Mouse (Mus musculus): ENCODE measurements at regions not wholly inside any gene's neighbourhood (a gene's known extent, or its start where the extent isn't known, plus 50 kb on each side); places are given as distances from the start of the nearest gene placed in this dataset.

- Histone ChIP-seq H3K27me3 (ENCODE audit: control insufficient read depth, insufficient read depth, low read length) (no peaks in the 10 kb centered on the region), H3K4me1 (replicated peaks; ENCODE audit: control insufficient read depth in 2 of 2, insufficient read depth in 2 of 2, low read length in 1 of 2) (no peaks in the 10 kb centered on the region), H3K9ac (replicated peaks) (no peak overlapping the region), H3K4me3 (ENCODE audit: insufficient read depth in 1 of 2, low read depth in 2 of 2, low read length in 2 of 2) (no peak overlapping the region), H3K4me2 (ENCODE audit: low read depth) (no peak overlapping the region), H3K9me3 (ENCODE audit: control insufficient read depth, low read length) (no peaks in the 10 kb centered on the region), H3K36me3 (replicated peaks; ENCODE audit: control insufficient read depth, insufficient read depth, low read depth) (no peaks in the 10 kb centered on the region), H3K27ac (no peak overlapping the region)
- 66% methylated on average over 2 of the region's 2 CpGs for WGBS (ENCODE audit: insufficient replicate concordance)
- TF ChIP-seq CTCF (IDR thresholded peaks at IDR 0.05; ENCODE audit: low read depth) (no peak), EP300 (IDR thresholded peaks at IDR 0.05; ENCODE audit: low read depth) (no peak)
- ATAC-seq (ENCODE audit: insufficient read depth), result no peak
- no peak for DNase-seq (ENCODE audit: low read depth in 3 of 3, low spot score in 3 of 3)
Observed at GRCm38 (mm10) chr8:116352635-116353034, 152.1 kb upstream of the Dynlrb2 start.

- 65% methylated on average over 8 of the region's 8 CpGs for WGBS (ENCODE audit: insufficient replicate concordance)
- no peak overlapping the region for H3K9ac ChIP-seq (replicated peaks)
- no peak overlapping the region for H3K27ac ChIP-seq
- no peaks in the 10 kb centered on the region for H3K36me3 ChIP-seq (replicated peaks; ENCODE audit: control insufficient read depth, insufficient read depth, low read depth)
- no peak for TF ChIP-seq EP300 (IDR thresholded peaks at IDR 0.05; ENCODE audit: low read depth)
- TF ChIP-seq CTCF (IDR thresholded peaks at IDR 0.05; ENCODE audit: low read depth), result no peak
- no peaks in the 10 kb centered on the region for H3K27me3 ChIP-seq (ENCODE audit: control insufficient read depth, insufficient read depth, low read length)
- DNase-seq (ENCODE audit: low read depth in 3 of 3, low spot score in 3 of 3) (no peak), ATAC-seq (ENCODE audit: insufficient read depth) (no peak)
- no peak overlapping the region for H3K4me3 ChIP-seq (ENCODE audit: insufficient read depth in 1 of 2, low read depth in 2 of 2, low read length in 2 of 2)
- H3K4me2 ChIP-seq (ENCODE audit: low read depth), result no peak overlapping the region
- H3K4me1 ChIP-seq (replicated peaks; ENCODE audit: control insufficient read depth in 2 of 2, insufficient read depth in 2 of 2, low read length in 1 of 2), result no peaks in the 10 kb centered on the region
- no peaks in the 10 kb centered on the region for H3K9me3 ChIP-seq (ENCODE audit: control insufficient read depth, low read length)
Observed at GRCm38 (mm10) chr8:116348971-116349370, 155.8 kb upstream of the Dynlrb2 start.

GRCm38 (mm10) chr8:116346990-116347389 is 157.8 kb upstream of the Dynlrb2 start:
- Histone ChIP-seq H3K4me1 (replicated peaks; ENCODE audit: control insufficient read depth in 2 of 2, insufficient read depth in 2 of 2, low read length in 1 of 2) (no peaks in the 10 kb centered on the region), H3K4me2 (ENCODE audit: low read depth) (no peak overlapping the region), H3K4me3 (ENCODE audit: insufficient read depth in 1 of 2, low read depth in 2 of 2, low read length in 2 of 2) (no peak overlapping the region), H3K9me3 (ENCODE audit: control insufficient read depth, low read length) (no peaks in the 10 kb centered on the region), H3K36me3 (replicated peaks; ENCODE audit: control insufficient read depth, insufficient read depth, low read depth) (no peaks in the 10 kb centered on the region), H3K9ac (replicated peaks) (no peak overlapping the region), H3K27me3 (ENCODE audit: control insufficient read depth, insufficient read depth, low read length) (no peaks in the 10 kb centered on the region), H3K27ac (no peak overlapping the region)
- no peak for ATAC-seq (ENCODE audit: insufficient read depth)
- WGBS (ENCODE audit: insufficient replicate concordance), result 68% methylated on average over 5 of the region's 5 CpGs
- no peak for DNase-seq (ENCODE audit: low read depth in 3 of 3, low spot score in 3 of 3)
- TF ChIP-seq CTCF (IDR thresholded peaks at IDR 0.05; ENCODE audit: low read depth) (no peak), EP300 (IDR thresholded peaks at IDR 0.05; ENCODE audit: low read depth) (no peak)

- H3K27me3 ChIP-seq (ENCODE audit: control insufficient read depth, insufficient read depth, low read length), result no peaks in the 10 kb centered on the region
- no peak overlapping the region for H3K4me2 ChIP-seq (ENCODE audit: low read depth)
- H3K4me1 ChIP-seq (replicated peaks; ENCODE audit: control insufficient read depth in 2 of 2, insufficient read depth in 2 of 2, low read length in 1 of 2), result no peaks in the 10 kb centered on the region
- no peaks in the 10 kb centered on the region for H3K9me3 ChIP-seq (ENCODE audit: control insufficient read depth, low read length)
- 51% methylated on average over 5 of the region's 5 CpGs for WGBS (ENCODE audit: insufficient replicate concordance)
- H3K27ac ChIP-seq, result no peak overlapping the region
- H3K36me3 ChIP-seq (replicated peaks; ENCODE audit: control insufficient read depth, insufficient read depth, low read depth), result no peaks in the 10 kb centered on the region
- H3K4me3 ChIP-seq (ENCODE audit: insufficient read depth in 1 of 2, low read depth in 2 of 2, low read length in 2 of 2), result no peak overlapping the region
- no peak overlapping the region for H3K9ac ChIP-seq (replicated peaks)
- TF ChIP-seq EP300 (IDR thresholded peaks at IDR 0.05; ENCODE audit: low read depth), result no peak
- TF ChIP-seq CTCF (IDR thresholded peaks at IDR 0.05; ENCODE audit: low read depth), result no peak
- ATAC-seq (ENCODE audit: insufficient read depth) (no peak), DNase-seq (ENCODE audit: low read depth in 3 of 3, low spot score in 3 of 3) (no peak)
Observed at GRCm38 (mm10) chr8:116344590-116345222, 160.1 kb upstream of the Dynlrb2 start.

GRCm38 (mm10) chr8:116343534-116343933 is 161.2 kb upstream of the Dynlrb2 start:
- H3K27me3 ChIP-seq (ENCODE audit: control insufficient read depth, insufficient read depth, low read length), result no peaks in the 10 kb centered on the region

More at GRCm38 (mm10) chr8:116343534-116343933, 161.2 kb upstream of the Dynlrb2 start:
- 69% methylated on average over 5 of the region's 5 CpGs for WGBS (ENCODE audit: insufficient replicate concordance)
- H3K4me3 ChIP-seq (ENCODE audit: insufficient read depth in 1 of 2, low read depth in 2 of 2, low read length in 2 of 2), result no peak overlapping the region
- DNase-seq (ENCODE audit: low read depth in 3 of 3, low spot score in 3 of 3) (no peak), ATAC-seq (ENCODE audit: insufficient read depth) (no peak)
- no peaks in the 10 kb centered on the region for H3K4me1 ChIP-seq (replicated peaks; ENCODE audit: control insufficient read depth in 2 of 2, insufficient read depth in 2 of 2, low read length in 1 of 2)
- no peak overlapping the region for H3K4me2 ChIP-seq (ENCODE audit: low read depth)
- H3K36me3 ChIP-seq (replicated peaks; ENCODE audit: control insufficient read depth, insufficient read depth, low read depth), result no peaks in the 10 kb centered on the region
- no peak overlapping the region for H3K9ac ChIP-seq (replicated peaks)
- no peak for TF ChIP-seq CTCF (IDR thresholded peaks at IDR 0.05; ENCODE audit: low read depth)
- TF ChIP-seq EP300 (IDR thresholded peaks at IDR 0.05; ENCODE audit: low read depth), result no peak
- H3K27ac ChIP-seq, result no peak overlapping the region
- no peaks in the 10 kb centered on the region for H3K9me3 ChIP-seq (ENCODE audit: control insufficient read depth, low read length)

All from liver, embryonic 14.5 days (tissue).